Mouse (Mus musculus): ENCODE measurements around the gene Gm13102.
"Not testable (repeated sequence)": the region's sequence is repeated elsewhere in the genome, so short reads cannot be mapped to it uniquely, and the experiment has no call there.

Gm13102 gene

DNA sequence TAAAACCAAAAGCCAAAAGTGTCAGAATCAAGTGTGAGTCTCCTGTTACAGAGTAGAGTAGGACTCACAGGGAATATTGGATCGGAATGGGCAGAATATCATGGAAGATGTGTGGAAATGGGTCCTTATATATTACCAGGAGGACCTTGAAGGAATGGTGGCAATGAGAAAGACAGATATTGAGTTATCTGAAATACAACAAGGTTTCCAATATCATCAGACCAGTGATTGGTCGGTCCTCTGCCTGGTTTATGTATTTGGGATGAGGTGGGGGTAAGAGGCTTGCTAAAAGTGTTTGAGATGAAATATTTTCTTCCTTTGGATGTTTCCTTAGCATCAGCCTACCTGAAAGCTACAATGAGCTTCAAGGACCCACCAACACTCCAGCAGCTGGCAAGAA lies at the start of gene Gm13102:
Gm13102 (plus strand) TSS at position 301 of the 400 bp plus-strand sequence.
- not testable (repeated sequence) for DNase-seq (ENCODE audit: low spot score)

DNA sequence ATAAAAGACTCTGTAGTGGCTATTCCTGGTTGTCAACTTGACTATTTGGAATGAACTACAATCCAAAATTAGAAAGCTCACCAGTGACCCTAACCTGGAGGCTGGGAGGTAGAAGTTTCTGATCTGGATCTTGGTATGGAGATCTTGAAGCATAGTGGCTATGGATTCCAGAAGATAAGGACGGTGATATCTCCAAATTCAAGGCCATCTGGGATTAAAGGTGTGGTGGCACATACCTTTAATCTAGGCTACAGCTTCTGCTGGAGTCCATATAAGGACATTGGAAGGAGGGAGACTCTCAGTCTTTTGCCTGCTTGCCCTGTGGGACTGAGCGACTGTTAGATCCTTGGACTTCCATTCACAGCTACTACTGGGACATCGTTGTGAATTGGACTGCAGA lies 47.4 kb upstream of the Gm13102 start, which contains the start of gene Pramel4:
Pramel4 (plus strand) TSS at position 301 of the 400 bp plus-strand sequence.
- DNase-seq (ENCODE audit: low spot score), result not testable (repeated sequence)
